Mouse (Mus musculus) gastrocnemius, postnatal 10 days (tissue): ENCODE data around the gene Dclk3. TPM values are rescaled to one million over a fixed set of nuclear protein-coding genes. Genes with fewer than 3 reads are reported as not detected.

Source experiments
- DNase-seq: peaks from one replicate; pipeline ENCODE4 v3.0.0; 2021; ENCODE audit warnings: mixed read lengths
- total RNA-seq, 2 experiments: library from RNA; stranded (reverse); gene quantifications; 2 replicates each; pipeline ENCODE4 v1.2.3; 2021

Gene Dclk3
- total RNA-seq, 2 experiments from 2014 or later = 1.2 to 1.4 TPM

DNA sequence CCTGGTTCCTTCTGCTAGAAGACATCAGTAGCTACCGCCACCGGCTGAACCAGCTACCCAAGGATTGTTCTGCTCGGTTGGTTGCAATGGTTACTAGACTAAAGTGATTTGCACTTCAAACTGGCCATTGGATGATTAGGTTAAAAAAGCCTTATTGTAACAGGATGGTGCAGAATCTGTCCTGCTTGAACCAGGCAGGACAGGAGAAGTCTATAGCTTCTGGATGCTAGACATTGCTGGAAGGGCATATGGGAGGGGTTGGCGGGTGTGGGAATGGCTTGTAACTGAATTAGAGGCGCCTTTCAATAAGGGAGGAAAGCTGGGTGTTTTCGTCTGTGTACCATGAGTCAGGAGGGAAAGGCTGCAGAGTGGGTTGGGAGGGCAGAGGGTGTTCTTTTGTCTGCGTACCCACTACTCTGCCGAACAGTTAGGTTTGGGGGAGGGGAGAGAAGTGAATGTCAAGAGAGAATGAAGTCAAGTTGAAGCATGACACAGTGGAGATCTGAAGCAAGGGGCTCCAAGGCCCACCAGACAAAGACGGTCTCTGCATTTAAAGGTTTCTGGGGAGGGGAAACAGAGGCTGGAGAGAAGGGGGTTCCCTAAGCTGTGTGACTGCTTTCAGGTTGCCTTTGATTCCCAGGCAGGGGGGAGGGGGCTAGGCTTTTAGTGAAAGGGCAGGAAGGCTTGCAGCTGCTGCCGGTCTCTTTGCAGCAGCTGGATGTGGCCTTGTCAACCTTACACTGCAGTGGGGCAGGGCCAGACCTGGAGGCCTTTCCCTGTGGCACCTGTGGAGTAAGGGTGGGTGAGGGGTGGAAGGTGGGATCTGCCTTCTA lies 48.0 kb downstream of the Dclk3 start:
- no peak for DNase-seq

DNA sequence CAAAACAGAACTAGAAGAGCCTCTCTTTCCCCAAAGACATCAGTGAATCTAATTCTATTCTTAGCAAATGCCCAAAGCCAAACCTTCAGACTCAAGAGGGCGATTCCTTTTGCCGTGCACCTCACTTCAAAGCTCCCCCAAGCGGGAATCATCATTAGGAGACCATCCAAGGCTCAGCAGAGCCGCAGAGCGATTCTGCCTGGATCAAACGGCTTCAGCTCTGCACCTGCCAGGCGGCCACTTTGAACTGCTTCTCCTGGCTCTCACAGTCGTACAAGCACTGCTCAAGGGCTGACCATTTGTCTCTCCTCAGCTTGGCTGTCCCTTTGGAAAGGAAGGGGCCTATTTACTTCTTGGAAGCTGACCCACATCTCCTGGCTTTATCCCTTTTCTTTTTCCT lies 51.7 kb downstream of the Dclk3 start:
- no peak for DNase-seq

DNA sequence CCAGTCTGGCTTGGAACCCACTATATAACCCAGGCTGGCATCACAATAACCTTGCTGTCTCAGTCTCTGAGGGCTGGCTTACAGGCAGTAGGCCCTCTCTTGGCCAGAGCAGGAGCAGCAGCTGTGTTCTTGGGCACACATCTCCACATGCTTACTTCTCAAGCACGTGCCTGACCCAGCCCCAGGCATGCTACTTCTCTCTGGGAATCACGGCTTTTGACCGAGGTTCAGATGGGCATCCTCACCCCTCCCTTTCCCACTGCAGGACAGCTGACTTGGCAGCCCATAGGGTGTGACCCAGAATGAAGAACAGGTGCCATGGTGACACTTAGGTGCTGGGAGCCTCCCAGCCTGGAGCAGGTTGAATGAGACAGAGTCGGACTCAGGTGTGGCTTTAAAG lies 52.4 kb downstream of the Dclk3 start:
- no peak for DNase-seq

DNA sequence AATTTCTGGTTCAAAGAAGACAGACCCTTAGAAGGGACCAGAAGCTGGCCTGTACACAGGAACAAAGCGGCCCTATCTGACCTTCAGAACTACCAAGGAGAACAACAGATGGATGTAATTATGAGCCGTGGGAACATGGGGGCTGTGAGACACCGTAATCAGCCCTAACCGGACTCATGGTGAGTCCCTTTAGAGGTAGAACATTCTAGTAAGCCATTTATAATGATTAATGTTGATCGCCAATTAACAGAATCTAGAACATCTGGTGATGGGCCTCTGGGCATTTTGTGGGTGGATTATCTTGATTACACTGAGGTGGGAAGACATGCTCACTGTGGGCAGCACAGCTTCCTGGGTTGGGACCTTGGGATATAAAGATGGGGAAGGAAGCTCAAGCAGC lies 54.6 kb downstream of the Dclk3 start:
- no peak for DNase-seq

DNA sequence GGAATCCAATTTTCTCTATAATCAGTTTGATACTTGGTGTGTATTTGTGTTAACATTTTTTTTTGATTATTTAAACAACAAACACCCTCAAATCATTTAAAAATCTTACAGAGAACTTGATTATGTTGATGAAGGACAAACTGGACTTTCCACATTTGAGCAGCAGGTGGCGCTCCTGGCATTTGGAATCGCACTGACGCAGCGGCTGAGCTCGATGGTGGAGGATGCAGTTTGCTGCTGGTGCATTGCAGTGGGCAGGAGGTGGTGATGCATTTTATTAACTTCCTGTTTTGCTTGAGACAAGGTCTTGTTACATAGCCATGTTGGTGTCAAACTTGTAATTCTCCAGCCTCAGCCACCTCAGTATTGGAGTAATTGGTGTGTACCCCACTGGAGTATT lies 56.7 kb downstream of the Dclk3 start:
- peak; percentile 82 for DNase-seq

DNA sequence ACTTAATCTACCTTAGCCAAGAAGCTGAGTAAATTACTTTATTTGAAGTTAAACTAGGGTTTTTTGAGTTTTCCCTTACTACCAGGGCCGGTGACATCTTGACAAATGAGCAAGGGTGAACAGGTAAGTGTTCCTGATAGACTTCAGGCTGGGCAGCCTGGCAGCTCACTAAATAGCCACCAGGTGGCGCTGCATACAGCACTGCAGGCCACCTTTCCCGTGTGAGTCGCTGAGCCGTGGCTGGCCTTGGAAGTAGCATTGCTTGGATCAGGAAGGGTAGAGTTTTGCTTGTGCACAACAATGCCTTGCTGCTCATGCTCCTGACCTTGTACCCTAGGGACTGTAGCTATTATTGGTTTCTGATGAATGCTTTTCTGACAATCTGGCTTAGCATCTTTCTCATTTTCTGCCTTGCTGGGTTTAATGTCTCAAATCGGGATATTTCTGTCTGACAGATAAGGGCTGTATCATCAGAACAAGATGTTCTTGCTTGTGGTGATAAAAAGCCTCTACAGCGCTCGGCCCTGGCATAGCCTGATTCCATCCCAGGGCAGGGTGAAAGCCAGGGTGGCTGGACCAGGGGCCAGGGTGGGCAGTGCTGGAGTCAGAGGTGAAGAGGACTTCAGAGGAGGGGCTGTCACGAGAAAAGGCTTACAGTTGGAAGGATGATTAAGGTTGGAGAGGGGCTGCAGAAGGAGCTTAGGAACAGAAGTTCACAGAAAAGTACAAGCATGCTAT lies 58.4 kb downstream of the Dclk3 start:
- DNase-seq = peak; percentile 81

DNA sequence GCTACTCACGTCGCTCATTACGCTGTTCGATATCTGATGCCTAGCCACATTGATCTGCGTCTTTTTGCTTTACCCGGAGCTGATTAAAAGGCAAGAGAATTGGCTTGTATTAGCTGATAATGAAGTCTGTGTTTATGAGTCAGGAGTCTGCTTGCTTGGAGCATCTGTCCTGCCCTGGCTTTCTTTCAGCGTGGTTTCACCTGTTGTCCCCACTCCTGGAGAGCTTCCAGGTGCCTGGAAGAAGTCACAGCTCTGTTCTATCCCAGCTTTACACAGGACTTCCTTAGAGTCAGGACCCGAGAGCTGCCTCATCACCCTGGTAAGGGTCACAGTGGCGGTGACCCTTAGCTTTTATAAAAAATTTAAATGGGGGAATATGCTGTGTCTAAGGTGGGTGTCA lies 61.3 kb downstream of the Dclk3 start:
- DNase-seq = no peak

DNA sequence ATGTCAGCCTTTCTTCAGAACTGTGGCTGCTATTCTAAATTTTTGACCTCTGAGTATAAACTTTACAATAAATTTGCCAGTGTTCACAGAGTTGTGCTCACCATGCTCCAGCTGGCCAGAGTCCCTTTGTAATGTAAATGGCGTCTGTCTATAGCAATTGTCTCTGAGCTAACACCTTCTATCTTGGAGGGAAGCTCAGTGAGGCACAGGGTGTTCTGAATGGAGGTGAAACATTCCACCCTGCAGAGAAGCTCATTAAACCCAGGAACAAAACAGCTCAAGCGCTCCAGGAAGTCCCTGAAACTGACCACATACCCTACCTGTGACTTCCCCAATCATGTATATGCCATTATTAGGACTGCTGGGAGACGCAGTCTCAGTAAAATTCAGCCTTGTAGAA lies 67.2 kb downstream of the Dclk3 start:
- no peak for DNase-seq

DNA sequence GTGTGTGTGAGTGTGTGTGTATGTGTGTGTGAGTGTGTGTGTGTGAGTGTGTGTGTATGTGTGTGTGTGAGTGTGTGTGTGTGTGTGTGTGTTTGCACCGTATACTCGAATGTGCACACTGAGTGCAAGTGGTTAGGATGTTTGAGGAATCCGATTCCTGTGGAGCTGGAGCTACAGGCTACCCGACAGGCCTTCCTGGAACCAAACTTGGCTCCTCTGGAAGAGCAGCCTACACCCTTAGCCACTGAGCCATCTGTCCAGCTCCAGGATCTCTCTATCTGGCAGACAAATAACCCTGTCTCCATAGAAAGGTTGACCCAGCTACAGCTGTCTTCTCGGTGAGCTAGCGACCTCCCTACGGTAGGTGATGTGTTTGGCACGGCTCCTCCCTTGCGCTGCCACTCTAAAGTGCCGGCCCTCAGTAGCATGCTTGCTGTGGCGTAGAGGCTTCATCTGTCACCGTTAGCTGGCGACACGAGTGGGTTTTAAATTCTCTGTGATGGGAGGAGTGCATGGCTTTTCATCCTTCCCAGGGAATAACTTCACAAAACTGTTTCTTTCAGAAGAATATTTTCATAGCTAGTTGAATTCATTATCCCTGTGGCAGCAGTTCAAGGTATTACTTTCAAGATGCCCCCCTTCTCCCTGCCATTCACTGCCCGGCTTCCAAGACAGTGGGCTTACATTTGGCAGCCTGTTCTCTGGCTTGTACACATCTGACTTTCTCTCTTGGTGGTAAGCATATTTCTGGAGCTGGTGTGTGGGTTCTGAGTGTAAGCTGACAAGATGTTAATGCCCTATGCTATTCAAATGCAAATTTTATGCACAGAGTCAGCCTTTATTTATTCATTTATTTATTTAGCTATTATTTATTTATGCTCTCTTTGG lies 75.9 kb downstream of the Dclk3 start:
- no peak for DNase-seq

DNA sequence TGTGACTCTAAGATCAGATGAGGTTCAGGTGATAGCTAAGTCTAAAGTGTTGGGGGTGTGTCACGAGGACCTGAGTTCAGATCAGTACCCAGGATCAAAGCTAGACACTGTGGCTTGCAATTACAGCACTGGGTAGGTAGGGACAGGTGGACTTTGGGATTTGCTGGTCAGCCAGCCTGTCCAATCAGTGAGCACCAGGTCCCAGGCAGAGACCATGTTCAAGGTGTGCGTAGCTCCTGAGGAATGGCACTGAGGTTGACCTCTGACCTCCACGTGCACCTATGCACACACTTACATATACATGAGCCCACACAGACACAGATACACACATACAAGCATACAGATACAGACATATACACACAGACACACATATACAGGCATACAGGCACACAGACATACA lies 76.7 kb downstream of the Dclk3 start:
- no peak for DNase-seq

DNA sequence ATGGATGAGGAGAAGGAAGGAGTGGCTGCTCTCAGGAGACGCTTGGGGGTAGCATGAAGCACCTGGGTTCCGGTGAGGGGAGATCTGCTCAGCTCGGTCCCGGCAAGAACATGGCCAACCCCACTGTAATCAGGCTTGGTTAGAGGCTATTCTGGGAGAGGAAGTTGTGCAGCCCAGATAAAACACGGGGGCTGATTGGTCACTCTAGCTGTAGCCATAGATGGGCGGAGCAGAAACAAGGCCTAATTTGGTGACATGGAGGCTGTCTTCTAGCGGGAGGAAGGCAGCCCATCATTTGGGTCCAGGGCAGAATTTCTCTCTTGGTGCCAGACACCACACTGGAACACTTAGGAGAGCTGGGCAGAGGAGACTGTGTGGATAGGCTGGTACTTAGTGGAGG lies 83.3 kb downstream of the Dclk3 start:
- DNase-seq = no peak

DNA sequence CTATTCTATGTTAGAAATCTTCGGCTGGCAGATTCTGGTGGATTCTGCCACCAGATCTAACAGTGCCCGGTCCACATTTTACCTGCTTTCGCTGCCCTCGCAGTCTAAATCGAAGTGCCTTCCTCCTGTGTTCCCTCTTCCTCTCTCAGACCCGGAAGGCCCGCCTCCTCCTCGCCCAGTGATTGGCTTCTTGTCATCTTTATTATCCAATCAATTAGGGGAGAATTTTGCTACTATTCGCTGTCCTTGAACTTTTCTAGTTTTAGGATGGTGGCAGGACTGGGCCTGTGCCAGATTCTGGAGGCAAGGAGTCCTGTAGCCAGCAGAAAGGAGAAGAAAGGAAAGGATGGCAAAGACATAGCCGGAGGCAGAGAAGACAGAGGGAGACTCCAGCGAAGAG lies 84.2 kb downstream of the Dclk3 start:
- no peak for DNase-seq

DNA sequence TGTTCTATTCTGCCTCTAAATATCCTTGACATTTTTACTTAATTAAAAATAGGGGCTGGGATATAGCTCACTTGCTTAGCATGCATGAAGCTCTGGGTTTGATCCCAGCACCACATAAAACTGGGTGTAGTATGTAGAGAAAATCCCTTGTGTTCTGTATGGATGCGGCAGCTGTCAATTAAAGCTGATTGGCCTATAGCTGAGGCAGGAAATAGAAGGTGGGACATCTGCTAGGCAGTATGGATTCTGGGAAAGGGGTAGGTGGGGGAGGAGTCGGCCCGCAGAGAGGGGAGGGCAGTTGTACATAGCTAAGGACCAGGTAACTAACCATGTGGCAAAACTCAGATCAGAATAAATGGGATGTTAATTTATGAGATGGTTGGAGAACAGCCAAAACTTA lies 85.0 kb downstream of the Dclk3 start:
- DNase-seq = no peak

DNA sequence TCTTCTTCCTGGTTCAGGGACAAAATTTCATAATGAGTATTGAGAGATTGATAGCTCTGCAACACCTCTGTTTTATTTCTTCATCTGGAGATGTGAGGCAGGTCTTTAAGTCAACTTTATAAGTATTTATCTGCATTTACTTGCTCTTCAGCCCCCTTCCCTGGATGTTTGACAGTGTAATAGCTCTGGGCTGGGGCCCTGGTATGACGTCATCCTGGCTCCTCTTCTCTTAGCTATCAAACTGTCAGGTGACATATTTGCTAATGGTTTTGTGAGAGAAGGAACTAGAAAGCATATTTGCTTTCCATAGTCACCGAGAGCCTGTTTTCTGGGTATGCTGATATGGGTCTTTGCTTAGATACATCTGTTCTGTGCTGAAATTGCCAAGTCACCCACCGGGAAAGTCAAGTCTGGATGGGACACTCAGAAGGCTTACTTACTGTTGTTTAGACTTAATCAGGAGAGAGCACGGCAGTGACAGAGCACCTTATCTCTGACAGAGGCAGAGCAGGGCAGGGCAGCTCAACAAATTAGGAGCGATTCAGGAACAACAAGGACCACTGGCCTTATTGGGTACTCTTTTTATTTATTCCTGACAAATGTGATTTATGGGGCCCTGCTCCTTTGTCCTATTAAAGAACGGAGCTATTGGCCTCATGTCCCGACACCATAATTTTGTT lies 96.0 kb downstream of the Dclk3 start:
- no peak for DNase-seq

DNA sequence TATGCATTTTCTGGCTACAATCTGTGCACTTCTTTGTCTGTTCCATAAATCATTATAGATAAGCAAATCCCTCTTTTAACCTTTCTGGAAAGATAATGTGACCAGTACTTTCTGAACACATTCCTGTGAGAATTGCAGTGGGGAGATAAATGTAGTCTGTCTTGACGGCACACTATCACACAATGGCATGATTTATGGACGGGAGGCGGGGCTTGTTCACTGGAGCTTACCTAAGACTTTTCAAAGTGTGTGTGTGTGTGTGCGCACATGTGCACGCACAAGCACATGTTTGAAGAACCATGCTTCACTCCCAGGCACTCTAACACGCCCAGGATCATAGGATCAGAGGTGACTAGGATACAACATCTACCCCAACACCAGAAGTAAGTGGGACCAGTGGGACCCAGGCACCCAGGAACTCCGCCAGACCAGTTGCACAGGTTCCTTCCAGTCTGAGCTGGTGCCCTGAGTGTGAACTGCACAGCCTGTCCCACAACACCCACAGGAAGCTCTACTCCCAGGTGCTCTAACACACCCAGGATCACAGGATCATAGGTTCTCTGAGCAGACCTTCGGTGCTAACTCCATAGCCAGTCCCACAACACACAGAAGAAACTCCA lies 96.7 kb downstream of the Dclk3 start:
- DNase-seq = no peak

Other genes with a start within 250 kb of the Dclk3 start
- 10 to 100 TPM; 11.1 to 17.8 TPM for gene Mlh1, start 167.3 kb upstream of the Dclk3 start, total RNA-seq
- 10 to 100 TPM; 26.8 to 29.9 TPM for gene Epm2aip1, start 167.2 kb upstream of the Dclk3 start, total RNA-seq
- gene Trank1, start 127.3 kb upstream of the Dclk3 start, total RNA-seq = under 1 TPM; 0.49 to 0.52 TPM